24 mouse cellular contexts compared by ENCODE assay signal in the genomic region with DNA sequence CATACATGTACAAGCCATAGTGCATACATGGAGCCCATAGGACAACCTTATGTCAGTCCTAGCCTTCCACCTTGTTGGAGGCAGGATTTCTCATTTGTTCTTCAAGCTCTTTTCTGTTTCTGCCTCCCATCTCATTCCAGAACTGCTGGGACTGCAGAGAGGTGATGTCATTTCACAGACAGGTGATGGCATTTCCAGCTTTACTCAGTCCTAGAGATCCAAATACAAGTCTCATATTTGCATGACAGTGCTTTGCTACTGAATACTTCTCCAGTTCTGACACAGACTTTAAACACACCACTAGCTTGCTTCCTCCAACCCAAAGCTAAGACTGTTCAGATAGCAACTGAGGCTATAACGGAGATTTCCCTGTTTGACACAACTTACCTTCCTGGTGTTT. TPM values are rescaled to one million over a fixed set of nuclear protein-coding genes. Genes with fewer than 3 reads are reported as not detected.
DNase-seq lines count a peak whose midpoint lies in the region; TF ChIP-seq lines count a peak whose summit lies in the region.
"Had no signal": no experiment of that assay in that cellular context is flagged by ENCODE, and none has a peak within 500 bp of the region (broad histone marks: within the 10 kb centered on the region; RNA-seq: fewer than 3 reads in every experiment).

No protein-coding gene starts in this region.

- peaks cover 4 to 24% of the 10 kb centered on the region in 2 experiments; a peak in 3 of 4 replicates for H3K4me1 ChIP-seq in CH12.LX (ENCODE audit: control insufficient read depth in 1 of 2, insufficient read depth in 2 of 2)
- H3K4me1 ChIP-seq in forebrain, embryonic 10.5 days, result peaks cover 13% of the 10 kb centered on the region

- no peak overlapping the region for H3K4me2 ChIP-seq in CH12.LX (ENCODE audit: insufficient read depth, low read depth, poor library complexity, severe bottlenecking)

- no peak for TF ChIP-seq CTCF in CH12.LX (conservative IDR thresholded peaks at IDR 0.05 in 1 of 2, IDR thresholded peaks at IDR 0.05 in 1 of 2; ENCODE audit: low read depth in 2 of 2, low read length in 2 of 2)

- DNase-seq in CH12.LX (ENCODE audit: extremely low read depth), result no peak
- DNase-seq in forebrain, embryonic 10.5 days (ENCODE audit: extremely low spot score, low spot score), result no peak
- DNase-seq: adrenal gland, adult 2 months; adrenal gland, adult 8-10 months; adrenal gland, postnatal 10 days; adrenal gland, postnatal 14 days; adrenal gland, postnatal 25 days; adrenal gland, postnatal 36 days; B cell, adult 2 months; cerebellum, adult 11 months; cerebellum, adult 11-12 months; cerebellum, adult 18-20 months; cerebellum, adult 2 months; cerebellum, adult 8-10 months had no signal

- TF ChIP-seq RAD21 in CH12.LX (IDR thresholded peaks at IDR 0.05; ENCODE audit: low read depth, low read length), result no peak

- 85% methylated on average over 1 of the region's 1 CpGs for WGBS in forebrain, embryonic 10.5 days

- no peaks in the 10 kb centered on the region for H3K9me3 ChIP-seq in CH12.LX (replicated peaks; ENCODE audit: low read length)
- H3K9me3 ChIP-seq in forebrain, embryonic 10.5 days, result no peaks in the 10 kb centered on the region
- H3K9me3 ChIP-seq: G1E had no signal

- no peaks in the 10 kb centered on the region for H3K36me3 ChIP-seq in CH12.LX (replicated peaks in 1 of 2; ENCODE audit: control insufficient read depth in 1 of 2, insufficient read depth in 1 of 2, low read length in 1 of 2)
- H3K36me3 ChIP-seq in forebrain, embryonic 10.5 days (replicated peaks), result no peaks in the 10 kb centered on the region
- H3K36me3 ChIP-seq: G1E had no signal

- H3K9ac ChIP-seq in CH12.LX (ENCODE audit: insufficient read depth, low read depth), result no peak overlapping the region

- in situ Hi-C loops in CH12.LX (cut with MboI; ENCODE audit: low pct_ligation_motif_present, low pct_unique_long_range_greater_than_20kb, low sequenced_read_pairs), result no loop called here

- H3K27me3 ChIP-seq in CH12.LX (replicated peaks), result peaks cover 8% of the 10 kb centered on the region
- peaks cover 11% of the 10 kb centered on the region for H3K27me3 ChIP-seq in forebrain, embryonic 10.5 days (ENCODE audit: poor library complexity, severe bottlenecking)

- H3K27ac ChIP-seq in CH12.LX (ENCODE audit: insufficient read depth, low read depth), result no peak overlapping the region
- H3K27ac ChIP-seq in forebrain, embryonic 10.5 days, result no peak overlapping the region

- dilution Hi-C loops in CH12.LX (cut with MboI; ENCODE audit: extremely low pct_ligation_motif_present, extremely low pct_unique_long_range_greater_than_20kb, low sequenced_read_pairs), result no loop called here

- no peak overlapping the region for H3K4me3 ChIP-seq in CH12.LX (replicated peaks in 1 of 3; ENCODE audit: low read depth in 2 of 3, low read length in 2 of 3, poor library complexity in 1 of 3)
- H3K4me3 ChIP-seq in forebrain, embryonic 10.5 days, result no peak overlapping the region

- no peak for TF ChIP-seq POLR2A in CH12.LX (IDR thresholded peaks at IDR 0.05; ENCODE audit: low read depth, low read length)

- TF ChIP-seq EP300 in CH12.LX (IDR thresholded peaks at IDR 0.05; ENCODE audit: low read length), result peak; percentile 58; the same call in 1 of the 2 replicates

- H3K79me2 ChIP-seq in CH12.LX (replicated peaks; ENCODE audit: control insufficient read depth, extremely low read depth, insufficient read depth, poor library complexity, severe bottlenecking), result no peaks in the 10 kb centered on the region

TF ChIP-seq in CH12.LX, 34 proteins besides CTCF, POLR2A, EP300 and RAD21:
- no peak for TF ChIP-seq MXI1 (IDR thresholded peaks at IDR 0.05; ENCODE audit: low read depth, low read length)
- TF ChIP-seq POLR2AphosphoS2 (IDR thresholded peaks at IDR 0.05; ENCODE audit: low read depth, low read length), result no peak
- TF ChIP-seq ELF1 (IDR thresholded peaks at IDR 0.05; ENCODE audit: low read depth, low read length), result no peak
- TF ChIP-seq JUN (IDR thresholded peaks at IDR 0.05; ENCODE audit: insufficient read depth, low read depth, low read length), result peak; percentile 51
- TF ChIP-seq HCFC1 (IDR thresholded peaks at IDR 0.05; ENCODE audit: low read depth, low read length), result no peak
- TF ChIP-seq NELFE (IDR thresholded peaks at IDR 0.05; ENCODE audit: low read depth, low read length), result no peak
- peak; percentile 40; the same call in 1 of the 2 replicates for TF ChIP-seq IRF4 (IDR thresholded peaks at IDR 0.05; ENCODE audit: low read depth, low read length)
- TF ChIP-seq USF1 (IDR thresholded peaks at IDR 0.05; ENCODE audit: low read depth, low read length), result no peak
- TF ChIP-seq MYC (IDR thresholded peaks at IDR 0.05; ENCODE audit: low read depth, low read length), result no peak
- no peak for TF ChIP-seq NRF1 (IDR thresholded peaks at IDR 0.05; ENCODE audit: low read depth, low read length)
- 0 out of 2 replicates have a peak, but pooled peaks have one; percentile 28 for TF ChIP-seq CHD2 (IDR thresholded peaks at IDR 0.05; ENCODE audit: low read length)
- no peak for TF ChIP-seq GABPA (IDR thresholded peaks at IDR 0.05; ENCODE audit: insufficient replicate concordance, low read depth, low read length)

RNA-seq across cellular contexts. Expression of a gene that starts 4.9 kb away (rescaled TPM):
- not detected in 2 replicates for total RNA-seq in CH12.LX (2012; rRNA removed)
- total RNA-seq in CH12.LX (2014; rRNA removed), result not detected in 2 replicates
- not detected in 2 replicates for polyA plus RNA-seq in CH12.LX (2012; ENCODE audit: insufficient read length, low read depth)
- not detected in 2 replicates for polyA plus RNA-seq in forebrain, embryonic 10.5 days (2016; fragmentation: Nextera tagmentation; extraction: Ambion mirVana)
- total RNA-seq: adrenal gland, adult 8-10 months; adrenal gland, postnatal 10 days; adrenal gland, postnatal 14 days; adrenal gland, postnatal 25 days; adrenal gland, postnatal 36 days; adrenal gland, postnatal 4 days; ES-E14; MEL had no signal
- polyA plus RNA-seq: activated CD4-positive, CD25-positive, alpha-beta regulatory T cell, adult 4 months; adrenal gland, adult 2 months; brain, embryonic 14.5 days; C2C12; CD4-positive, CD25-positive, alpha-beta regulatory T cell, adult 4 months; cerebellum, adult 2 months; G1E; Patski had no signal

RNA-seq across cellular contexts. Expression of a gene that starts 11.7 kb away (rescaled TPM):
- 0.92 and 1.9 TPM in 2 replicates for total RNA-seq in CH12.LX (2012; rRNA removed)
- total RNA-seq in CH12.LX (2014; rRNA removed), result 1.8 and 2.5 TPM in 2 replicates
- polyA plus RNA-seq in CH12.LX (2012; ENCODE audit: insufficient read length, low read depth), result 1.1 and 1.6 TPM in 2 replicates
- polyA plus RNA-seq in forebrain, embryonic 10.5 days (2016; fragmentation: Nextera tagmentation; extraction: Ambion mirVana), result 6.6 and 6.8 TPM in 2 replicates
- total RNA-seq: MEL had no signal
- polyA plus RNA-seq: G1E had no signal

RNA-seq across cellular contexts. Expression of a gene that starts 11.8 kb away (rescaled TPM):
- total RNA-seq in CH12.LX (2012; rRNA removed) (1.6 and 2.2 TPM in 2 replicates), CH12.LX (2014; rRNA removed) (0.44 and 1.2 TPM in 2 replicates)
- 0.97 and 1.2 TPM in 2 replicates for polyA plus RNA-seq in CH12.LX (2012; ENCODE audit: insufficient read length, low read depth)
- 1.7 and 1.9 TPM in 2 replicates for polyA plus RNA-seq in forebrain, embryonic 10.5 days (2016; fragmentation: Nextera tagmentation; extraction: Ambion mirVana)
- total RNA-seq: MEL had no signal
- polyA plus RNA-seq: G1E had no signal

RNA-seq across cellular contexts. Expression of a gene that starts 21.7 kb away (rescaled TPM):
- total RNA-seq in CH12.LX (2012; rRNA removed) (0.38 and 0.55 TPM in 2 replicates), CH12.LX (2014; rRNA removed) (not detected in 2 replicates)
- not detected in 2 replicates for polyA plus RNA-seq in CH12.LX (2012; ENCODE audit: insufficient read length, low read depth)
- not detected in 2 replicates for polyA plus RNA-seq in forebrain, embryonic 10.5 days (2016; fragmentation: Nextera tagmentation; extraction: Ambion mirVana)
- total RNA-seq: adrenal gland, adult 18-20 months; adrenal gland, adult 2 months; adrenal gland, adult 8-10 months; adrenal gland, postnatal 10 days; adrenal gland, postnatal 14 days; adrenal gland, postnatal 25 days; adrenal gland, postnatal 36 days; G1E; MEL had no signal
- polyA plus RNA-seq: activated CD4-positive, CD25-positive, alpha-beta regulatory T cell, adult 4 months; adrenal gland, adult 2 months; brain, embryonic 14.5 days; C2C12; CD4-positive, CD25-positive, alpha-beta regulatory T cell, adult 4 months; cerebellum, adult 2 months; G1E; Patski had no signal

RNA-seq across cellular contexts. Expression of a gene that starts 29.2 kb away (rescaled TPM):
- total RNA-seq in CH12.LX (2012; rRNA removed) (not detected in 2 replicates), CH12.LX (2014; rRNA removed) (not detected in 2 replicates)
- polyA plus RNA-seq in CH12.LX (2012; ENCODE audit: insufficient read length, low read depth), result not detected in 2 replicates
- not detected in 2 replicates for polyA plus RNA-seq in forebrain, embryonic 10.5 days (2016; fragmentation: Nextera tagmentation; extraction: Ambion mirVana)
- total RNA-seq: adrenal gland, adult 18-20 months; adrenal gland, adult 2 months; adrenal gland, adult 8-10 months; adrenal gland, postnatal 10 days; adrenal gland, postnatal 14 days; adrenal gland, postnatal 25 days; adrenal gland, postnatal 36 days; adrenal gland, postnatal 4 days; ES-E14; MEL had no signal
- polyA plus RNA-seq: activated CD4-positive, CD25-positive, alpha-beta regulatory T cell, adult 4 months; adrenal gland, adult 2 months; brain, embryonic 14.5 days; C2C12; CD4-positive, CD25-positive, alpha-beta regulatory T cell, adult 4 months; cerebellum, adult 2 months; G1E; Patski had no signal
